Mouse (Mus musculus) retina, postnatal 7 days (tissue): ENCODE data around the gene Lama5.

Source experiments
- DNase-seq: peaks from one replicate; pipeline ENCODE4 v3.0.0-alpha.2; 2012; ENCODE audit warnings: low read depth, low spot score

Gene Lama5

DNA sequence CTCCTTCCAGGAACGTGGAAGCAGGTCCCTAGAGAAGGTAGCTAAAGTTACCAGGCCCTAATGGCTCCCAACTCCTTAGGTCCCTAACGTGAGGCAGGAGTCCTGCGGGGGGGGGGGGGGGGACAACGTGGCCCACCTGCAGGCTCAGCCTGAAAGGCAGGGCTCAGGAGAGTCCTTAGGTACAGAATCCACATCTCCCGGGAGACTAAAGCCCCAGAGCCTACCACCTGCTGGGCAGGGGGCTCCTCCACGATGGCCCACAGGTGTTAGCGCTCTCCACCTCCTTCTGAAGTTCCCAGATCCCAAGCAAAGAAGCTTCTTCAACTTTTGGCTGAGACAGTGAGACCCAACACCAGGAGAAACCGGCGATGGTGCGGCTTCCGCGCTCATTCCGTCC lies 1.0 kb downstream of the Lama5 start:
- no peak for DNase-seq

DNA sequence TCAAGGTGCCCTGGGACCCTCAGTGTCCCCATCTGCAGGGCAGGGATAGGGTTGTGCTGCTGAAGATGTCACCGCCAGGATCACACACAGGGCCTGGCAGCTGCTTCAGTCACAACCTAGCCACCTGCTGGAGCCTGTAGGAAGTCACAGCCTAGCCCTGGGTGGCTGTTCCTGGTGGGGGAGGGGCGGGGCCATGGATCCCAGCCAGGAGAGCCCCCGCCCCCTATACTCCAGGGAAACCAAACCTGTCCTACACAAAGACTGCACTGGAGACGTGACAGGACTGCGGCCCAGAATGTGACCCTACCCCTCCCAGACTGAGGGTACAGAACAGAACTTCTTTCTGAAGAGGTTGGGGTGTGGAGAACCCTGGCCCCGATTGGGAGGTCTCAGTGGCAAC lies 3.4 kb downstream of the Lama5 start:
- no peak for DNase-seq

DNA sequence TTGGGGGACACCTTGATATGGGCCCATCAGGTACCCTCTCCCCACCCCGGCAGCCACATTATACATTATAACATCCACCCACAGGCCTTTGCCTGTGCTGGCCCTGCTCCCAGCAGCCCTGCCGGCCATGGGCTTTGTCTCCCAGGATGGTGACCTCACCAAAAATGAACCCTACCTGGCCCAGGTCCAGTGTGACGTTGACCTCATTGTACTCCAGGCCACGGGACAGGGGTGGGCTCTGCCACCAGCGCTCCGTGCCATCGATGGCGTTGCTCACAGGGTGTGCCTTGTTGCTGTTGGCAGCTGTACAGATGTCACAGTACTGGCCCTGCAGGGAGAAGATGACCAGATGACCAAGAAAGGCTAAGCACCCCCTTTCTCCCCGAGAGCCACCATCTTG lies 4.6 kb downstream of the Lama5 start:
- no peak for DNase-seq

DNA sequence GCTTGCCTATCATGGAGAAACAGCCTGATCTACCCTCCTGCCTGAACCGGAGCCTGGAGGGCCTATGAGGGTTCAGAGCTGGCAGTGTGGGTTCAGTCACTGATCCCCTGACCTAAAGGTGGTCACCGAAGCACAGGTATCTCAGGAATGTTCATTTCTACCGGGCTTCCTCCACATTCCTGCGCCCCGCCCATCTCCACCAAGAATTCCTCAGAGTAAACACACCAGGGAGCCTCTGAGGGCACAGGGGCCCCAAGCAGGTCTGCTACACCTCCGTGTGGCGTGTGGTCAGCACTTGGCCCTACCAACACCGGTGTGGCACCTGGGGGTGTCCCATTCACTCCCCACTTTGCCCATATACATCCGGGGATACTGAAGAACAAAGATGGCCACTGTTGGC lies 5.5 kb downstream of the Lama5 start:
- DNase-seq: no peak

DNA sequence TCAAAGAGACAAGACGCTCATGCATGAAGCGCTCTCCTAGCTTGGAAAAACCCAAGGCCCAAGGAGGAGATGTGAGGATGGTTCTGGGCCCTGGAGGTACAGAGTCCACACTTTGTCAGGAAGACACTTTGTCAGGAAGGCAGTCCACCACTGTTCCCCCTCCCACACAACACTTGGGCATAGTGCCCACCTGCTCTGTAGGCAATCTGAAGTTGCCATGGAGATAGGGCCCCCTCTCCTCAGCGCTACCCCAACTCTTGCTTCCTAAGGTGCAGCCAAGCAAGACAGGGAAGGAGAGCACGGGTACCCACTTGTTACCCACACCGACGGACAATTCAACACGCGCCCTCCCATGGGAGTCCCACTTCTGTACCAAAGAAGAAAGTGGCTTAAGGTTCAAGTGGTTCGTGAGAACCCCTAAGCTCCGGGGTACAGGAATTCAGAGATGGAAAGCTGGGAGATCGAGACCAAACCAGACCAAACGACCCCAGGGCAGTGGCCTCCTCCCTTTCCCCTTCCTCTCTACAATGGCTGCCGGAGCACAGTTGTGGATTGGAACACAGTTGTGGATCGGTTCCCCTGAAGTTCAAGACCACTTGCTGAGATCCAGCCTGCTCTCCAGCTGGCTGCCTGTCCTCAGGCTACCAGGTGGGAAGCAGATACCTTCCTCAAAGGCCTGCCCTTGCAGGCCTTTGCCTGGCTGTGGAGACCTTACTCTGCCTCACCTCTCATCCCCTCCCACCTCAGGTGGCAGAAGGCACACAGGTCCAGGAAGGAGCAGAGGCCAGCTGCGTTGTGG lies 6.3 kb downstream of the Lama5 start:
- DNase-seq: no peak

DNA sequence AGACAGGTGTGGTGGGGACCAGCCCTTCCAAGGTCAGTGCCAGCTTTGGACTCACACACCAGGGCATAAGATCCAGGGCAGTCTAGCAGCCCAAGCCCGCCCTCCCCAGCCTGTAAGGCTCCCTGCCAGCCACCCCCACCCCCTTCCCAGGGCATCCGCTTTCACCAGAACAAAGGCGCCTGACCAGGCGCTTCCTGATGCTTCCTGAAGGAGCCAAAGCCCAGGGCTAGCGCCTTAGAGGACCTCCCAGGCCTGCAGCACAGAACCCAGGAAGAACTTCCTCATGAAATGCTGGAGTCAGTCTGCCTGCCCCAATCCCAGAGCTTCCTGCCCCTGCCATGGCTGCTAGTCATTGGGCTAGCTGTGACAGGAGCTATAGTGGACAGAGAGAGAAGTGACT lies 7.0 kb downstream of the Lama5 start:
- no peak for DNase-seq

DNA sequence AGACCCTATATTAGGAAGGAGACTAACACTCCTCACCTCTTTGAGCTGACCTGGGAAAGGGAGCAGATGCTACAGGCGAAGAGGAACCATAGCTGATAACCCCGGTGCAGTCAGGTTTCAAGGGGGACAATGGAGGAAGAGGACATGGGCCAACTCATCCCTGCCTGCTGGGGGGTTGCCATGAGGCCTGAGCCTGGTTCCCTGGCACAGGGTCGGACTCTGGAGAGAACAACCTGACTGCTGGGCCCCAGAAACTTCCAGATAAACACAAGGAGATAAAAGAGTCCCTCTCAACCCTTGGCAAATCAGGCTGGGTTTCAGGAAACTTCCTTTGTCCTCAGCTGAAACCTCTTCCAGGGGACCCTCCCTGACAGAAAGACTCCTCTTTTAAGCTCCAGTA lies 7.4 kb downstream of the Lama5 start:
- no peak for DNase-seq

DNA sequence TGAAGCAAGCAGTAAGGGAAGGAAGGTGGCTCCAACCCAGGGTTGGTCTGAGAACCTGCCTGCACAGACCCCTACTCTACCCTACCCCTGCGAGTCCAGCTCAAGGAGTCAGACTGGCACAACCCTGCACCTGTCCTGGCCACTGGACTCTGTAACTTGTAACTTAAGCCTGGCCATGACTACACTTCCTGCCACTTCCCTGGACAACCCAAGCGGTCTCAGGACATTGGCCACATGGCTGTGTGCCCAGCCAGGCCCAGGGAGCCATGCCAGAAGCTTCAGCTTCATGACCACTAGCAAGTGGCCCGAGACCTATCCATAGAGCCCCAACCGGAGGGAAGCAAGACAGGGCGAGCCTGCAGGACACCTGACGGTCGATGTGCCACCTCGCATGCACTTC lies 8.1 kb downstream of the Lama5 start:
- no peak for DNase-seq

DNA sequence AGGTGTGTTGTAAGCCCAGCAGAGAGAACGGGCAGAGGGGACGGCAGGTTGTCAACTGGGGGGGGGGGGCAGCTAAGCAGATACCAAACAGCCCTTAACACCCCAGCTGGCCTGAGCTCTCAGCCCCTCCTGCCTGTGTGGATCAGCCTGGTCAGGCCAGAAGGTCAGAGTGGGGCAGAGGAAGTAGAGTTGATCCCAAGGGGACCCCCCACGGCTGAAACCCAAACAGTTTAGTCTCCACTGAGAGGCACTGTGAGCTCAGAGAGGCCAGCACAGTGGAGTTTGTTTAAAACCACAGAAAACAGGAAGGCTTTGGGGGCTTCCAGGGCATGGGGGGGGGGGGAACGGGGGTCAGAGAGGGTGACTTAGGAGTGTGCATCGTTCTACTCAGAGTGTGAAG lies 8.7 kb downstream of the Lama5 start:
- DNase-seq: no peak

DNA sequence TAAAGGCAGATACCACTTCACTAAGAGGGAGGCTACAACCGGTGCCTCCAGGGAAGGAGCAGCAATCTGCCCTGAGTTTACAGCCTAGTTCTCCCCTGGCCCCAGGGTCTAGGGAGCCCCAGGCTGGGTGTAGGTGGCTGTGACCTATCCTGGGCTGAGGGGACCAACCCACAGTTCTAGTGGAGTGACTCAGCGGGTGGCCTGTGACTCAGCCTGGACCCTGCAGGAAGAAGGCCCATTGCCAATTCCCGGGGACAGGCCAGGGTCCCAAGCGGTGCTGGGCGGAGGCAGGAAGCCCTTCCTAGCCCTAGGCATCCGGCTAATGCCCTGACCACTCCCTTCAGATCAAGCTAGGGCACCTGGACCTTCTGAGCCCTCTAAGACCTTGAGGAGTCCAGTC lies 9.7 kb downstream of the Lama5 start:
- no peak for DNase-seq

DNA sequence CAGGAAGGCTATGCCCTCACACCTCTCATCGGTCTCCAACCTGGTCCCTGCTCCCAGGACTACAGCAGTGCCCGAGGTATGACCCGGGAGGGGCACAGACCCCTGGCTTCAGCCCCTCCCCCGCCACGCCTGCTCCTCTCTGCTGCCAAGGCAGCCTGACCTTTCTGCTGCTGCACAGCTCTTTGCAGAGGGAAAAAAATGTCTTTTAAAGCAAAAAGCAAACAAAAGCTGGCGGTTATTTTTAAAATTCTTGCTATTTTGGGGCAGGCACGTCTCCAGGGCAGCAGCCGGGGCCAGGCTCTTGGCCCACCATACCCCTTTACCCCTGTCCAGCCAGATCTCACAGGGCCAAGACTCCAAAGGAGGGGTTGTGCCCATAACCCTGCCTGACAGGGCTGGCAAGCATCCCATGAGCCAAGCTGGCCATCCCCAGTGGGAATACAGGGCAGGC lies 10.6 kb downstream of the Lama5 start:
- no peak for DNase-seq

DNA sequence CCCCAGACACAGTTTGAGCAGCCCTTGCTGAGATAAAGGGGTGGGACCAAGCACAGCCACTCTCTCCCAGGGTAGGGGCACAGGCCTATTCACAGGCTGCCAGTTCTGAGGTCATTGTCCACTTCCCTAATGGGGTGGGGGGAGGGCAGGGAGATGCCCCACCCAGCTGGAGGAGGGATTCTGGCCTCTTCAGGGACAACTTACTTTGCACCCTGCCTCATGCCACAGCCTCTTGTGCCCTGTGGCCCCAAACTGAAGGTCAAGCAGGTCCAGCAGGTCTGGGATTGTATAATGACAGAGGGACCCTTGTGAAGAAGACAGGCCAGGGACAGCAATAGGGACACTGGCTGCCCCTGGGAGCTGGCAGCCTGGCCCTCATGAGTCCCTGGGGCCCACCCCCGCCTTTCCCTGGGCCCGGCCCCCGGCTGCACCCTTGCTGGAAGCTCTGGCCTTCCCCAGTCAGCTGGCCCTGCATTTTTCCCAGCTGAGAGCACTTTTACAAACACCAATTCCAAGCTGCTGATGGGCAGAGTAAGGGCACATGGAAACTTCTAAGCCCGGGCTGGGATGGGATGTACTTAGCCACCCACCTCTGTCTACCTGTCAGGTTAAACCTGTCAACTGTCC lies 11.2 kb downstream of the Lama5 start:
- DNase-seq: no peak

DNA sequence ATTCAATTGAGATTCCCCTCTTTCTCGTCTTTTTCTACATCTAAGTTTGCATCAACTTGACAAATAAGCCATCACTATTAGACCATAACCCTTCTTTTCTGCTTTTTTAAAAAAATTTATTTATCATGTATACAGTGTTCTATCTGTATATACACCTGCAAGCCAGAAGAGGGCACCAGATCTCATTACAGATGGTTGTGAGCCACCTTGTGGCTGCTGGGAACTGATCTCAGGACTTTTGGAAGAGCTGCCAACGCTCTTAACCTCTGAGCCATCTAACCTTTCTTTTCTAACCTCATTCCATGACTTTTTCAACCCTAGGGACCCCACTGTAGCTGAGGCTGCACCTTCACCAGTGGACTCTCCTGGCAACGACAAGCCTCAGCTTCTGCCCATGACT lies 13.4 kb downstream of the Lama5 start:
- DNase-seq: no peak

DNA sequence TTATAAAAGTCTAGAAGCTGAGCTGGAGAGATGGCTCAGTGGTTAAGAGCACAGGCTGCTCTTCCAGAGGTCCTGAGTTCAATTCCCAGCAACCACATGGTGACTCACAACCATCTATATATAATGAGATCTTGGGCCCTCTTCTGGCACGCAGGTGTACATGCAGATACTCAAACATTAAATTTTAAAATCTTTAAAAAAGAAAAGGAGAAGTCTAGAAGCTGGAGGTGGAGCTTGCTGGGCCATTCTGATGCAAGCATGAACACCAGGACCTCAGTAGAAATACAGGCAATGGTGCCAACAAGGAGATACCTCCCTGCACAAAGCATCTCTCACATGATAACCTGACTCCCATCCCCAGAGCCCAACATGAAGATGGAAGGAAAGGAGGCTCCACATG lies 16.7 kb downstream of the Lama5 start:
- no peak for DNase-seq

DNA sequence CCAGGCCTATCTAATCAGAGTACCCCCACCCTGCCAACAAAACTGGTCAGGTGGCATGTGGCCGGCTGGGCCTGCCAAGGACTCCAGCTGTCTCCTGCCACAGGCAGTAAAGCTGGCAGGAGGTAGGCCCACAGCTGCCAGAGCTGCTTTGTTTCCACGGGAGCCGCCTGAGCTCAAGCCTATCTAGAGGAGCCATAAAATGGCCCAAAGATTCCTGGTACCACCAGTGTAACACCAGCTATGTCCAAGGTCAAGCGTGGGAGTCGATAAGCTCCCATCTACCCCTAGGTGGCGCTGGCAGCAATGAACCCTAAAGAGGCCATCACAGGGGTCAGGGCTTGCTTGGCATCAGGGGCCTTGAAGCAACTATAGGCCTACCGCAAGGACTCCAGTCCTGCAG lies 17.8 kb downstream of the Lama5 start:
- DNase-seq: no peak

DNA sequence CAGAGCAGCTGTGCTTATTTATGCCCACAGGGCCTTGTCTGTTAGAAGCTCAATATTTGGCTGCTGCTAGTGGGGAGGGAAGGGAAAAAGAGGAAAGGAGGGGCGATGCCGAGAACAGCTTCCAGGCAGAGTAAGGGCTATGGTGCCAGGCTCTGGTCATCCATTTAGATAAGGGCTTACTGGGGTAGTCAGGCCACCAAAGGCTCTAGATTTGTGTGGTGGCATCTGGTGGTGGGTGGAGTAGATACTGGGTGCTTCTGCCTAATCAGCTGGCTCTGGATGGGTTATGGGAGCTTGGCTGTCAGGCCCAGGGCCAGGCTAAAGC lies 19.7 kb downstream of the Lama5 start:
- no peak for DNase-seq

DNA sequence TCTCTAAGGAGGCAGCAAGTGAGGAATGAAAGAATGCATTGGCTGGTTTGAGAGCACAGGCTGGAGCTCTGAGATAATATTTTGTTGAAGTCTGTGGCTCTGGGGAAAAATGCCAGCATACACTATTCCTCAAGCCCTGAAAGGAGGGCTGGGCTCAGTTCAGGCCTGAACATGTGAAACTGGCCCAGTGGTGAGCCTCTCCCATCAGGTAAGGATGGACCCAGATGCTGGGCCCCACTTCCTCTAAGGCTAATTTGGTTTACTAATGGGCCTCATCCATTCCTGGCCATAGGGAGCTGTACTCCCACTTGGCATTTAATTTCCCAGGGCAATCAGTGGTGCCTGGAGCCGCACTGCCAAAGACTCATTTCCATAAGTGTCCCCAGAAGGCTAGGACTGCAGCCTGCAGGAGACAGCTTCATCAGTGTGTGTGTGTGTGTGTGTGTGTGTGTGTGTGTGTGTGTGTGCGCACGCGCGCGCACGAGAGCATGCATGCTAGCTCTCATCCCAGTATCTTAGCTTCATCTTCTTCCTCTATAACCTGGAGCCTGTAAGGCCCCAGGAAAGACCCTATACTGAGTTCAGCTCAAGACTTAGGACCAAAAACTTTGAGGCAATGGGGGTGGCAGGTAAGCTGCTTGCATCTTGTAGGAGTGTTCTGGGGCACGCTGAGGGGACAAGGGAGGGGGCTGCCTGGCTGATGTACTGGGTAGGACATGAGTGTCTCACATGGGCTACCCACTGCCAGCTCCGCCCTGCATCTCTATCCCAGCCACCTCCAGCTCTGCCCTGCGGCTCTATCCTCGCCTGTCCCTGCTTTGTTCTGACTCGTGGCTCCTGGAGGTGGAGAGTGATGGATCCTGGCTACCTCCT lies 20.3 kb downstream of the Lama5 start:
- DNase-seq: no peak

DNA sequence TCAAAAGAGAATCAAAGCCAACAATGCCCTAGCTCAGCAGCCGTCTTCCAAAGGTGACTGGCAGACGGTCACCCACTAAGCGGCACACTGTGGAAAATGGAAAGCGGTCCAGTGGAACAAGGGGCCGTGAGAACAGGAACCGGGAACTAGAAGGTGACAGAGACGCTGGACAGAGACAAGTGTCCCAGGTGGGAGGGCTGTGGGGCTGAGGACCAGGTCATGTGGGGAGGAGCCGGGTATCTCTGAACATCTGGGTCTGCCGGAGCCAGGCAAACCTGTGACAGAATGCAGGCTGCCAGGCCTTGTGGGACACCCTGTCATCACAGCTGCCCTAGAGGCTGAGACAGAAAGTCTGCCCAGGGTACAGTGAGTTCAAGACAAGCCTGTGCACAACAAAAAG lies 21.2 kb downstream of the Lama5 start:
- no peak for DNase-seq

DNA sequence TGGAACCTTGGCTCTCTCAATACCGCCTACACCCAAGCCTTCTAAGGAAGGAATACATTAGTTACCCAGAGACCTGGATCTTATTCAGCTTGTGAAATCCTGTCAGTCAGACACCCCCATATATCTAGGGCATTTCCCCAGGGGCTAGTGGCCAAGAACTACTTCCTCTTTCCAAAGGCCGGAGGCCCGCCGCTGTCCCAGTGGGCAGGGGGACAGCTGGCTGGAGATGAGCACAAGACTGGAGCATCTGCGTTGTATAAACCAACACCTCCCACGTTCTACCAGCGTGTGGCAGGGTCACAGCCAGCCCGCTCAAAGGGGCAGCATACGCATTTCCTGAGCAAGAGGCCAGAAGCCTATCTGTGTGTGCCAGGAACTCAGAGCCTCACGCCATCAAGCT lies 22.9 kb downstream of the Lama5 start:
- DNase-seq: no peak

DNA sequence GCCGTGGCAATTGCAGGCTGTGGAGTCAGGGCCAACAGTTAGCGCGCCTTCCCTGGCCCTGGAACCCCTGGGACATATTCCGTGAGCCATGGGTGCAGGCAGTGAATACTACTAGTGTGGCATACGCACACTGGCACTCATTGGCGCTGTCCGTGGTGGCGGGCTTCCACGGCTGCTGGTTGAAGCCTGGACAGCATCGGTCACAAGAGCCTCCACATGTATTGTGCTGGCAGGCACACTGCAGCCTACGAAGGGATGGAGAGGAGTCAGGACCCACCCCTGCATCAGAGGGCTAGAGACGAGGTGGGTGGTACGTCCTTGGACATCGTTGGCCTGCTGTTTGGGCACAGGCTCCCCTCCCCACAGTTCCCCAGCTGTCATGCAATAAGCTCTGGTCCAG lies 23.4 kb downstream of the Lama5 start:
- no peak for DNase-seq

DNA sequence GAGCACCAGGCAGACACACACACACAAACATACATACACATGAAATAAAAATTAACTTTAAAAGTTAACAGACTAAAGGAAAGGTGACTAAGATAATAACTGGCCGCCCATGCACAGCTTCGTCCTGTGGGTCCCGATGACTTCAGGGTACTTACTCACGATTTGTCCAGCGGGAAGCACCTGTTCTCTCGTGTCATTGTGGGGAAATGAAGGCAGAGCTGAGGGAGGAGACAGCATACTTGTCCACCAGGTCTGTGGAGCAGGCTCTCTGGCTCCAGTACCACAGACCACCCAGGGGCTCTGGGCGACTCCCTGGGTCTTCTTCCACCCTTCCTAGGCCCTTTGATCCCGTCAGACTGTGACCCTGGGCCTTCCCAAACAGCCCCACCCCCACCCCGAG lies 24.4 kb downstream of the Lama5 start:
- no peak for DNase-seq

DNA sequence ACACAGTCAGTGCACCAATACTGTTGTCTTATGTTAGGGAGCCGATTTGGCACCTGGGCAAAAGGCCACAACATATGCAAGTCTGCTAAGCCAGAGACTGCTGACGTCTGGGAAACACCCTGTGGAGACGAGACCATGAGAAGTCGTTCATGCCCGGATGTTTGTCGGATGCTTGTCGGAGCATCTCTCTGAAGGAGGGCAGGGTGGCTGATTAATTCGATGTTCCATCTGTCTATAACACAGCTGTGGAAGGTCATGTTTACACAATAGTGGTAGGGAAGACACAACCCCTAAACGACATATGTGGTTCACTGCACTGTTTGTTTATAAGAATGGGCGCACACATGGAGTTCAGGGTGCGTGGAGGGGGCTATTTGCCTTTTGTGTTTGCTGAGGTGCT lies 25.0 kb downstream of the Lama5 start:
- DNase-seq: no peak

DNA sequence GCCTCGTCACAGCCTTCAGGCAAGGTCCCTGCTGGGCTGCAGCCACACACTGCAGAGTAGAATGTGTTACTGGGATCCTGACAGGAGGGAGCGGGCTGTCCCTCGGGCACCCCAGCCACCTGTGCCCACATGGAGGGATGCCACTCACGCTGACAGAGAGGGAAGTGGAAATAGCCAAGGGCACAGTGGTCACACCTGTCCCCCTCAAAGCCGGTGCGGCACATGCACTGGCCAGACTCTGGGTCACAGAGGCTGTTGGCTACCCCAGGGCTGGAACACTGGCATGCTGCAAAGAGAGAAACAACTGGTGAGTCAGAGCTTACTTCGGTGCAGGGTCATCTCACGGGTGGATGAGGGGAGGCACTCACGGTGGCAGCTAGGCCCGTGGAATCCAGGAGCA lies 26.9 kb downstream of the Lama5 start:
- no peak for DNase-seq
